Mouse (Mus musculus): ENCODE measurements around the gene Fbxw8. TPM values are rescaled to one million over a fixed set of nuclear protein-coding genes. Genes with fewer than 3 reads are reported as not detected.

Fbxw8 gene
- total RNA-seq, 1 experiment from 2014 or later, result 49.7 TPM

- DNase-seq, result no peak
Observed at GRCm38 (mm10) chr5:118042599-118042998, 112.7 kb downstream of the Fbxw8 start.

- DNase-seq, result no peak
Observed at GRCm38 (mm10) chr5:118039241-118039668, 116.0 kb downstream of the Fbxw8 start.

DNA sequence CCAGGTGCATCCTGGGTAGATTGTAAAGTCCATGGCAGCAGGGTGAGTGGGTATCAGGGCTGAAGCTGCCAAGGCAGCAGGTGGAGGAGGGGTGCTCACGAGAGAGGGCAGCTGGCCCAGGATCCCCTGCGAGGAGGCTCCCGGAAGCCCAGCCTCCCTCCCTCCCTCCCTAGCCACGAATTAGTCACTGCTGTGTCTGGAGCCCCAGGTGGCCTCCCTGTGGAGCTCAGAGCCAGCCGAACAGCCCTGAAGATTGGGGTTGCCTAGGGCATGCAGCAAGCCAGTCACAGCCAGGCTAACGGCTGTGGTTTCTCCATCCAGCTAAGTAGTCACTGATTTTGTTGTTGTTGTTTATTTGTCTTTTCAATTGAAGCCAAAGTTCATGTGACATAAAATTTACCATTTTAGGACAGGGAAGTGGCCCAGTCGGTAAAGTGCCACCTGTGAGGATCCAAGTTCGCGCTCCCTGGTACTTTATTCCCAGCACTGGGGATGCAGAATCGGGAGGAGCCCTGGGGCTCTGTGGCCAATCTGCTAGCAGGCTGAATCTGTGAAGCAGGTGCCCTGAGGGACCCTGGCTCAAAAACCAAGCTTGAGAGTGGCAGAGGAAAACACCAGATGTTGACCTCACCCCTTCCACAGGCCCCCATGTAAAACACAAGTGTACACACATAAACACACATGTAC is 117.3 kb downstream of the Fbxw8 start:
- DNase-seq, result peak; percentile 84

- DNase-seq, result no peak
Observed at GRCm38 (mm10) chr5:118036888-118037797, 118.1 kb downstream of the Fbxw8 start.

DNA sequence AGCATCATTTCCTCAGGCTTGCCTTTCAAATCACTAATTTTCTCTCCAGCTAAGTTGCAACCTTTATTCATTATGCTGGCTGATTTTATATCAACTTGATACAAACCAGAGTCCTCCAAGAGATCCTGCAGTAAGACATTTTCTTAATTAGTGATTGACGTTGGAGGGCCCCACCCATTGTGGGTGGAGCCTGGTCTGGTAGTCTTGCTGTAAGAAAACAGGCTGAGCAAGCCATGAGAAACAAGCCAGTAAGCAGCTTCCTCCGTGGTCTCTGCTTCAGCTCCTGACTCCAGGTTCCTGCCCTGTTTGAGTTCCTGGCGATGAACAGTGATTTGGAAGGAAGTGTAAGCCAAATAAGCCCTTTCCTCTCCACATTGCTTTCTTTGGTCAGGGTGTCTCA is 119.5 kb downstream of the Fbxw8 start:
- no peak for DNase-seq

DNA sequence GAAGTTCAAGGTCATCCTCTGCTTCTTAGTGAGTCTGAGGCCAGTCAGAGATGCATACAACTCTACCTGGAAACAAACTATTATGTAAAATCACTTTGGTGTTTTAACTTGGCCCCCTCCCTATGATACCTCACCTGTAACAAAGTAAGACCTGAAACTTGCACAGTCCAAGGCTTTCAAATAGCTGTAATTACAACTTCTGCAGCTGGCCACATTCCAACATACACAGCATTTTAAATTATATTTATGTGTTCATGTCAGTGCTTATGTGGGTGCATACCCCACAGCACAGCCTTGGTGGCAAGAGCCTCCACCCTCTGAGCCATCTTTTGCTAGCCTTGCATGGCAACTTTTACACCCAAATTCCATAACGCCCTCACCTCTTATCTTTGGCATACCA is 120.6 kb downstream of the Fbxw8 start:
- DNase-seq, result no peak

GRCm38 (mm10) chr5:118033740-118034139 is 121.5 kb downstream of the Fbxw8 start:
- peak; percentile 73 for DNase-seq

DNA sequence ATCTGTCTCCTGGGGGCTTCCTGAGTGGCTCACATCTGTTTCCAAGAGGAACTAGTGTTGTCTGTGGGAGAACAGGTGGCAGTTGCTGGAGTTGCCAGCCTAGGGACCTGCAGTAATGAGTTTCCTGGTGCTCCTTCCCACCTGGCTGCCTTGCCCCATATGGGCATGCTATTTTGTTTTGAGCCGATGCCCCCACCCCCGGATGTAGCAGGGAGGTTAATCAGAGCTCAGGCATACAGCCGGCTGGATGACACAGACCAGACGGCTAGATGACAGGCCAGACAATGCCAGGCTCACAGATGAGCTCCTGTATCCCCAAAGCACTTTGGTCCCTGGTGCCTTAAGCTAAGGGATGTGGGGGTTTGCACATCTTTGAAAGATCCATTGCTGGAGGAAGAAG is 121.9 kb downstream of the Fbxw8 start:
- DNase-seq, result peak; percentile 55

DNA sequence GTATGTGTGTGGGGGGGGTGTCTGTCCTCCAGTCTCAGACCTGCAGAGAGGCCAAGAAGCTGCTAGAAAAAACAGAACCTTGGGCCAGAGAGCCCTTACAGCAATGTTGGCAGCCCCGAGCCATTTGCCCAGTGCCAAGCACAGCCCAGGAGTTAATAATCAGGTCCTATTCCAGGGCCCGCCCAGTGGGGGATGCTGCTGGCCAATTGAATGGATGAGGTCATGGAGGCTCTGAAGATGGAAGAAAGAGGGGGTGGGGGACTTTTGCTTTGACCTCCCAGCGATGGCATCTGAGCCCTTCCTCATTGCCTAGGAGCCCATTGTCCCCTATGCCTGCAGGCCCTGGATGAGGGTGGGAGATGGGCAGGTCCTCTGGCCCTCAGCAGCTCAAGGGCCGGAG is 123.8 kb downstream of the Fbxw8 start:
- DNase-seq, result peak; percentile 50

DNA sequence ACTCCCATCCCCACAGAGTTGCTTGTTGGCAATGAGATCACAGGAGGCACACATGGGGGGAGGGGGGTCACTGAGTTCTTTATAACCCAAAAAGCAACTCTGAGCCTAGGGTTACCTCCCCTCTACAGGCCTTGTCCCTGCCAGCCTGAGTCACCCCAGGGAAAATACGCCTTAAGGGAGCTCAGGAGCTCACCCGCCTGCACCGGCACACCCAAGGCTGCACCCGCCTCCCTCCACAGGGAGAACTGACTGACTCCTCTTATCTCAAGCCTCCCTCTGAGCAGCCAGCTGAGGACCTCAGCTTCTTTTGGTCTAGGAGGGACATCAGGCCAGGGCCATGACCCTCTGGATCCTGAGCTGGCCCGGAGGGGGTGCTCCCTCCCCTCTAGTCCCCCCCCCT is 124.2 kb downstream of the Fbxw8 start:
- DNase-seq, result peak; percentile 83

GRCm38 (mm10) chr5:118030022-118030675 is 125.1 kb downstream of the Fbxw8 start:
- DNase-seq, result no peak

DNA sequence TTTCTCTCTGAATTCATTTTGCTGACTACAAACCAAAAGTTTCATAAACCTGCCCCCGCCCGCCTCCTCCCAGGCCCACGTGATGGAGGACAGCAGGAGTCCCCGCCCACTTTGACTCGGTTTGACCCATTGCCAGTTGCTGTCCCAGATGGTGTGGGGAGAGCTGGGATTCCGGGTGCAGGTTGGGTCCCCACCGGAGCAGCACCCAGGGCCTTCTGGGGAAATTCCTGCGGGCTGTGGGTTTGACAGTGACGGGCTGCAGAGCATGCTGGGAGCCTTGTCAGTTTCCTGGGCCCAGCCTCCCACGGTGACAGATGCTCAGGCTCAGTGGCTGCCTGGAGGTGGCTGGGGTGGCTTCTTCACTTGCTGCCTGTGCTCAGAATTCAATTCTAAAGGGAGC is 125.8 kb downstream of the Fbxw8 start:
- peak; percentile 69 for DNase-seq

DNA sequence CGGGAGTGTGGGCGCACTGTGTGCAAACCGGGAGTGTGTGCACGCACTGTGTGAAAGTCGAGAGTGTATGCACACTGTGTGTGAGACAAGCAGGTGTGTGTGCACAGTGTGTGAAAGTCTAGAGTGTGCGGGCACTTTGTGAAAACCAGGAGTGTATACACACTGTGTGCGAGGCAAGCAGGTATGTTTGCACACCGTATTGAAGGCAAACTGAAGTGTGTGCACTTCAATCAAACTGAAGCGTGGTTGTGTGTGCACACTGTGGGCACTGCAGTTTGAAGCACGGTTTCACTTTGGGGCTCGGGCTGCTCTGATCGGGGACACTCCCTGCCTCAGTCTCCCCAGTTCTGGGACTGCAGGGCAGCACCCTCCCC is 126.2 kb downstream of the Fbxw8 start:
- DNase-seq, result no peak

DNA sequence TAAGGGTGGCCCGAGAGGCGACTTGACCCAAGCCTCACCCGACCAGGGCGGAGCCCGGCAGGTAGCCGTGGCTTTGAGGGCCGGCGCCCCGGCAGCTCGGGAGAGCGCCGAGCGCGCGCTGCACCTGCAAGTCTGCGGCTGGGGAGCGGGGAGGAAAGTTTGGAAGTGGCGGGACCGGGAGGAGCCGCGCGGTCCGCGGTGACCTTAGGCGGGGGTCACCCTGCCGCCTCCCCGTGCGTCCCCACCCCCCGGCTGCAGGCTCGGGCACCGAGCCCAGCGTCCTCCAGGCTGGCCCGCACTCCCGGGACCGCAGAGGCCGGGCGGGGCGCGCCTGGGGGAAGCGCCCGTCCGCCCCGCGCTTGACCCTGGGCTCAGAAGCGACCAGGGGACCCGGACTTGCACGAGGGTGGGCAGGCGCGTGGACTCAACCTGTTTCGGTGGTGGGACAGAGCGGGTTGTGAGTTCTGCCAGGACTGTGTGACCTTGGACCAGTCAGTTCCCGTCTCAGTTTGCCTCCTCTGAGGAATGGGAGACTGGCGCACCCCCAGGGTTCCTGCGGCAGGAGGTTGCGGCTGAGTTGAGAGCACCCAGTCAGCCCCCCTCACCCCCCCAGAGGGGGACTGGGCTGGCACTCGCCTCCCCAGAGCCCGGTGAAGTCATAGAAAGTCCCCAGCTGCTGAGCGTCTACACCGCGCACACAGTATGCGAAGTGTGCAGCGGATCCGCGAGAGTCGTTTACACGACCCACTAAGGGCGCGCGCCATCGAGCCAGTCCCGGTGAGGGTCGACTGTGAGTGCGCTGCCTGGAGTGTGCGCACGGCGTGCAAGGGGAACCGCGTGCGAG is 126.9 kb downstream of the Fbxw8 start:
- peak; percentile 73 for DNase-seq

GRCm38 (mm10) chr5:118027698-118028190 is 127.5 kb downstream of the Fbxw8 start, which contains the start of gene Tesc:
Gene Tesc, plus strand, starts transcription at chr5:118027743.
- peak; percentile 66 for DNase-seq

GRCm38 (mm10) chr5:118027101-118027697 is 128.1 kb downstream of the Fbxw8 start:
- no peak for DNase-seq

DNA sequence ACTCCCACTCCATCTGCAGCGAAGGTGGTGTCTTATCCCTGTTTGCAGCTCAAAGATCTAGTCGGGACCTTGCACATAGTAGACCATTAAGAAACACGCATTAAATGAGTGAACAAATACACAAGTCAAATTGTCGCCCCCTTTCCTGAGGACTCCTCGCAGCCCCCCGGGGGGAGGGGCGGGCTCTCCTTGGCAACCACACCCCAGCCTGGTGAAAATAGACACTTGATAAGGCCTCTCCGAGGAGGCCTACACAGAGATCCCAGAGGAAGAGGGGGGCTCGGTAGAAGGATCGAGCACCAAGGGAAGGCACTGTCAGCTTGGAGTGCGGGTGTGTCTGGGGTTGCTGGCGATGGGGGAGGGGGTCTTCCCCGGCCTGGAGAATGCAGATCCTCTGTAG is 128.9 kb downstream of the Fbxw8 start:
- no peak for DNase-seq

- peak; percentile 6 for DNase-seq
Observed at GRCm38 (mm10) chr5:118025880-118026279, 129.4 kb downstream of the Fbxw8 start.

- no peak for DNase-seq
Observed at GRCm38 (mm10) chr5:118023053-118023452, 132.2 kb downstream of the Fbxw8 start.

DNA sequence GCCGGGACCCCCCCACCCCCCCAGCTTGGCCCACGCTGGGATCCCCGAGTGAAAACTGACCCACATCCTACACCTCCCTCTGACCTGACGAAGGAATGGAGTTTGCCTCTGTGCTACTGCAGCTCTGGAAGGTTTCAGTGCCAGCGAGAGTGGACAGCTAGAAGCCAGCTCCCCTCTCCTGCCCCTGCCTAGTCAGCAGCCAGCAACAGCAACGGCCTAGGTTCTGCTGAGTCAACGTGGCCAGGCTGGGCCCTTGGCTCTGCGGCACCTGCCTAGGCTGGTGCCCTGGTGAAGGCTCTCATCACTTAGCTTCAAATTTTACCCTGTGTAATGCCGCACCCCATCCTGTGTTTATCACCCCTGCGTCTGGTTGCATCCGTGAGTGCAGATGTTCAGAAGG is 135.4 kb downstream of the Fbxw8 start:
- DNase-seq, result no peak

DNA sequence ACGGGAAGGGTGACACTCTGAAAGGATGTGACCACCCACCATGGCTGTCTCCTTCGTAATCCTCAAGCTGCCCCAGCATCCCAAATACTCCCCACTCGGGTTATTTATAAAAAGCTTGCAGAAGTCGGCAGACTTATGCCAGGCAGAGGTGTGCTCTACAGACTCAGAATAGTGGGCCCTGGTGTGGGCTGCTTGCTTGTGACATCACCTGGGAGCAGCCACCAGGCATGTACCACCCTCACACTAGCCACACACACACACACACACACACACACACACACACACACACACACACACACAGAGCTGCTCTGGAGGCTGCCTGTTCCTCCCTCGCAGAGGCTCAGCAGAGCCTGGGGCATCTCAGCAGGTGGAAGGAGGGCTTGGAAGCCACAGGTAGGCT is 137.7 kb downstream of the Fbxw8 start:
- DNase-seq, result no peak
